Mouse (Mus musculus) mesoderm, embryonic 11.5 days (tissue): ENCODE measurements at regions not wholly inside any gene's neighbourhood (a gene's known extent, or its start where the extent isn't known, plus 50 kb on each side); places are given as distances from the start of the nearest gene placed in this dataset.

ENCODE experiments used
- DNase-seq: peaks from one replicate; pipeline ENCODE4 v3.0.0-alpha.2; 2012; ENCODE audit warnings: low read depth, low spot score

DNA sequence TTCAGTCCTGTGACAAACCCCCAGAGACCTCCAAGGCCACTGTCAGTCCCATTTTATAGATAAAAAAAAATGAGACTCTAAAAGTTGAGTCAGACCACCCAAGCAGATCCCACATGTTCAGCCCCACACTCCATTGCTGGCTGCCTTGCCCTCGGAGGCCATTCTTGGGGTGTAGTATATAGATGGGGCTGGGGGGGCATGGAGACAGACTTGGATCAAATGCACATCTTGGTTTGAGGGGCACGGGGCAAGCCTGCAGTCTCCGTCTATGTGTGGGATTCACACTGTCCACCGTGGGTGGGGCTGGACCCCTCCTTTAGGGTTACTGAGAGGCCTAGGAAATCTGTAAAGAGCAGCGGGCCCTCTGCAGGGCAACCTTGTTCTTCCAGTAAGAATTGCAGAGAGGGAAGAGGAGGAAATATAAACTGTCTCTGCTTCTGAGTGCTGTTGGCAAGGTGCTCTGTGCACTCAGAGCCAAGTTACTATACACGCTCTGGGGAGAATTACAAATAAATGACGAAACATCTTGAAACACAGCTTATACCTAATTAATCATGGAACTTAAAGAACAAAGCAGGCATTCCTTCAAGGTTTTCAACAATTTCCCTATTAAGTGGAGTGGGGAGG is 184.4 kb upstream of the Habp2 start:
- DNase-seq = no peak

DNA sequence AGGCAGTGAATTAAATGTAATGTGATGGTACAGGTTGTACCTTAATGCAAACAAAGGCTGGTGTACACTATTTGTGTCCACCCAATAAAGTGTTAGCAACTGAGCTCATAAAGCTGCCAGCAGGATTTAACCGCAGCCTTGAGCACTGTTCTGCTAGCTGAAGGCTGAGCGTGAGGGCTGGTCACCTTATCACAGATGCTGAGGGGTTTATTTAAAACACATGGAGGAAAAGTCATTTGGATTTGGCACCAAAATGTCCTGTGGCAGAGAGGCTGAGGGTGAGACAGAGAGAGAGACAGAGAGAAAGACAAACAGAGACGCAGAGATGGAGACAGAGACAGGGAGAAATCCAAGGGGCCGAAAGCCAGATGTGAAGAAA is 181.9 kb upstream of the Habp2 start:
- DNase-seq = no peak

DNA sequence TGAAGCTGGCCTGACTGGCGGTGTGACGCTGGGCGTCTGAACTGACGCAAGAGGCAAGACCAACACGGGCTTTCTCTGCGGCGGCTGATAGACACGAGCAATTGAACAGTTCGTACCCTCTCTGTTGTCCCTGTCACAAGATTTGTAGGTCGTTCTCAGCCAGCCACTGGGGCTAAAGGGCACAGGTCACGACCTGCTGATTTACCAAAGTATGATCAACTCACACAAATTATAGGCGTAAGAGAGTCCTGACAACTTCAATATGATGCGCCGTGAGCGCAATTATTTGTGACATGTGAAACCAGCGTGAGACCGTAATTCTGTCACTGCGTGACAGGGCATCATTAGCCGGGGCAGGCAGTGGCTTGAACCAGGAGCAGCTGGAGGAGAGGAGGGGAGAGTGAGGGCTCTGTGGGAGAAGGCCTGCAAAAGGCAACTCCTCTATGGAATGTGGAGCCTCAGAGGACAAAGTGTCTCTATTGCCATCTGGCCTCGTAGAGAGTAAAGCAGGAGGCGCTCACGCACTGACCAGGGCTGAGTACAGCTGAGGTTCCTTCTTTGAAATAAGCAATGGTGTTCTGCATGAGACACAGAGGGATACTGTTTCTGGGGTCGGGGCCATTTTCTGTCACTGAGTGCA is 181.4 kb upstream of the Habp2 start:
- DNase-seq = peak; percentile 91

DNA sequence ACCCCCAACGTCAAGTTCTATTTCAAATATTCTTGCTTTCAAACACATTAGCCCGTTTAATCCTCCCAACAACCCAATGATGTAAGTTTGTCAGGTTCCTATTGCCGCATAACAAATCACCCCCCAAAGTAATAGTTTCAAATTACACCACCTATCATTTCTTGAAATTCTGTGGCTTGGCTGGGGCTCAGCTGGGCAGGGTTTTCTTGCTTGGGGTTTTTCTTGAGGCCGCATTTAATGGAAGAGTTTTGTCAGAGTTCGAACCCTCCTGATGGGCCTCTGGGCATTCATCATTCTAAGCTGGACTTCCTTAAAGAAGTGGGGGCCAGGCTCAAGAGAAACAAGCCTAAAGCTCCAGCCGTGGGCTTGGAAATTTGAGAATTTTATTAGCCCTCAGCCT is 178.1 kb upstream of the Habp2 start:
- no peak for DNase-seq

DNA sequence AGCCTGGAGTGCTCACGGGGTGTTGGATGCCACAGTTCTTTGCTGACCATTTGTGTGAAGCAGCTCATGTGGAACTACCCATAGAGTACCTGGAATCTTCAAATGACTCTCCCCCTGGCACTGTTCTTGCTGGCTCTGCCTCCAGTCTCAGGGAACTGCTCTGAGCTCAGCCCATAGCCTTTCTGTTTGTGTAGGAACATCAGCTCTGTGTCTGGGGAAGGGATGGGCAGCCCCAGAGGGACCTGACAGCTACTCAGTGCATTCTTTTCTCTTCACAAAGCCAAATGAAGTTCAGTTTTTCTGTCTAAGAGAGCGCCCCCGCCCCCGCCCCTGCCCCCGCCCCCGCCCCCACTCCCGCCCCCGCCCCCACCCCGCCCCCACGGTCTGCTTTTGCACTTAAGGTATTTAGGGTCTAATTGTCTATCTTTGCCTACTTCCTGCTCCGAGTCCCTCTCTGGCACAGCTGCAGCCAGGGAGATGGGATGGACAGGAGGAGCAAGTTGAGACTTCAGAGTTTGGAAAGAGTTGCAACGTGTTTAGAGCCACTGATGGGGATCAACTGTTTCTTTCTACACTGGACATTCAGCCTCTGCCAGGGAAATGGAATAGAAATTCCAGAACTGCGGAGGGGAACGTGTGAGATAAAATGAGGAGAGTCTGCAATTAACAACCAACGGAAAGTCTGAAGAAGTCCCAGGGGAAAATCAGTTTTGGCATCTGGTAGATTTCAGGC is 171.2 kb upstream of the Habp2 start:
- no peak for DNase-seq

DNA sequence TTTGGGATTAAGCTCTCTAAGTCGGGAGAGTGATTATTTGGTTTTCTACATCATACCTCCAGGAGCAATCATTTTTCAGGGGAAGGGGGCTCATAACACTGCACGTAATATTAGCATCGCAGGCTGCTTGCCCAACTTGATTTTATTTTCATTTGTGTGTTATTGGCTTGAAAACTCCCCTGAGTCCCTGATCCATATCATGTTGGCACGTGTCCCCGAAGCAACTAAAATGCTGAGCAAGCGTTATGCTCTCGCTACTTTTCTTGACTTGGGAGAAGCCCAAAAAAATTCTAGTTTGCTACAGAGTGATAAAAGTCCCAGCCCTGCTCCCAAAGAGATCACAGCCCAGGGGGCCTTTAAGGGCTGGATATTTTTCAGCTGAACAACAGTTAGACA is 170.7 kb upstream of the Habp2 start:
- no peak for DNase-seq

DNA sequence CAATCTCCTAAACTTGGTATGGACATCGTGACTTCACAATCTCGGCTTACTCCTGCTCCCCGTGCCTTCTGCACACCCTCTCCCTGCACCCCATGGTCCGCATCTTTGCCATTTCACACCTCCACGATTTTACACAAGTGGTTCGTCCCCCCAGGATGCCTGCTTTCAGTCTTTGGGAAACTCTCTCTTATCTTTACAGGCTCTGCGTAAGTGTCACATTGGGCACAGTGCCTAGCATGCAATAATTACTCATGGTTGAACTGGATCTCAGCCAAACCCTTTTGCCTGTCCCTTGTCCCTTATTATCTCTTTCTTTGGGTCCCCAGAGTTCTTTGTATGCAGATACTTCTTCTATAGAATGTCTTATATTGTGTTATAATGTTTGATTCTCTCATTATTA is 166.2 kb upstream of the Habp2 start:
- no peak for DNase-seq

DNA sequence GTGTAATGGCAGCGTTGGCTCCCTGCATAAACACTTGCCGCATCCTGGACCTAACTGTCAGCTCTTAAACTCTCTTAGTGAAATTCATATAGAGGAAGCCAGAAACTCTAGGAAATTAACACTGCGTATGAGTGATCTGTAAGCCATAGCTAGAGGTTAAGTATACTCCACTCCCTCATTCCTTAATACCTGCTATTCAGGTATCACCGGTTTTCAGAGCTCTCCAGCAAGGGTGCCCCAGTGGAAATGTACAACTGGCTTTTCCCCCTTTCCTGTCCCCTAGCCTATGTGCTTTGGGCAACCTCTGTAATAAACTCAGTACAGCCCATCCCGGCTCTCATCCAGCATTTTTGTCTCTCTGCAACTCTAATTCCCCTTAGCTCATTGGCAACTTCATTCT is 164.8 kb upstream of the Habp2 start:
- no peak for DNase-seq

DNA sequence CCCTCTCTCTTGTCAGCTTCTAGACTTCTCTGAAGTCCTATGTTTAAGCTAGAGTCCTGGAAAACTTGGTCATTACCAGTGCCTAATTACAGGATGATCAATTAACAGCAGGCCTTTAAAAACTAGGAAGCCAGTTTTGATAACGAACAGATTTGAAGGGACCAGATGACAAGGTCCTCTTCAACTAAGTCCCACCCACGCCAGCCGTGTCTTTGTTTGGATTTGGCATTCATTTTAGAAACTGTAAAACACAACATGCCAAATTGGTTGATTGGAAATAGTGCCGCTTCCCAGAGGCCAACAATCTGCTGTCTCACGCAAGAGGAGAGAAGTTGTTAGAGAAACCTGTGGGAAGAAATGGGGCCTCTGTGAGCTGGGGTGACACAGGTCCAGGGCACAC is 155.4 kb upstream of the Habp2 start:
- no peak for DNase-seq

DNA sequence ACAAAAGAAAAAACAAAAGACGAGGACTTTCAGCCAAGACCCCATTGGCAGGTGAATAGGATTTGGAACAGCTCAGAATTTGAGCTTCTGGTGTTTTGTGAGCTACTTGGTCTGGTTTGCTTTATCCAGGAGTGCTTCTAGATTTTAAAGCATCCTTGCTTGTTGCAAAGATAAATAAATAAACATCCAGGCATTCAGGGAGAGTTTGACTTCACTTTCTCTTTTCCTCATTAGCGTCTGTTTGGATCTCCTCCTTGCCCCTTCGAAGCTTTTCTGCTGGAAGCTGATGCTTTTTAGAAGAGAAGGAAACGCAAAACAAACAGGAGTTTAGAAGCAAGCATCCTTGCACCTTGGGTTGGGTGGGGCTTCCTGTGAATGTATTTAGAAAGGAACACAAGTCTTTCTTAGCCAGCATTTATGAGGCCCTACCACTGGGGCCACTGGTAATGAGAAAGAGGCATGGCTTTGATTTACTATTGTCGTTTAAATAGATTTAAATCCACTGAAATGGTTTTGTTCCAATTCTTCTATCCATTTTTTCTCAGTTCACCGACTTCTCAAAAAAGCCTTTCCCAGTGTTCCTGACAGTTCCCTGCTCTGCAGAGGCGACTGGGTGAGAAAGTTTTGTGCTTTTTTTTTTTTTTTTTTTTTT is 153.9 kb upstream of the Habp2 start:
- no peak for DNase-seq

DNA sequence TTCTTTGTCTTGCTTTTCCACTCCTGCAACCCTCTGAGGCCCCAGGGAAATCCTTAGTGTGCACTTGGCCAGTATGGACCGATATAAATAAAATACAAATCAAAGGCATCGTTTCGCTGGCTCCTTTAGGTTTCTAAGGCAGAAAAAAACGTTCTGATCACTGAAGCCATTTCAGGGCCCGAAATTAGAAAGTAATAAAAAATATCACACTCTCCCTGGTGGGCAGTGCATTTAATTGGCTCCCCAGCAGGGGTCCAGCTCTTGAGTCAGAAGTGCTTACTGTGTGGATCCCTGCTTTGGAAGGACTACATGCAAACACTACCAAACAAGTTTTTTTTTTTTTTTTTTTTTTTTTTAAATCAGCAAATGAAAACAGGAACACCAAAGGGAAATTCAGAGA is 153.4 kb upstream of the Habp2 start:
- DNase-seq = peak; percentile 47

DNA sequence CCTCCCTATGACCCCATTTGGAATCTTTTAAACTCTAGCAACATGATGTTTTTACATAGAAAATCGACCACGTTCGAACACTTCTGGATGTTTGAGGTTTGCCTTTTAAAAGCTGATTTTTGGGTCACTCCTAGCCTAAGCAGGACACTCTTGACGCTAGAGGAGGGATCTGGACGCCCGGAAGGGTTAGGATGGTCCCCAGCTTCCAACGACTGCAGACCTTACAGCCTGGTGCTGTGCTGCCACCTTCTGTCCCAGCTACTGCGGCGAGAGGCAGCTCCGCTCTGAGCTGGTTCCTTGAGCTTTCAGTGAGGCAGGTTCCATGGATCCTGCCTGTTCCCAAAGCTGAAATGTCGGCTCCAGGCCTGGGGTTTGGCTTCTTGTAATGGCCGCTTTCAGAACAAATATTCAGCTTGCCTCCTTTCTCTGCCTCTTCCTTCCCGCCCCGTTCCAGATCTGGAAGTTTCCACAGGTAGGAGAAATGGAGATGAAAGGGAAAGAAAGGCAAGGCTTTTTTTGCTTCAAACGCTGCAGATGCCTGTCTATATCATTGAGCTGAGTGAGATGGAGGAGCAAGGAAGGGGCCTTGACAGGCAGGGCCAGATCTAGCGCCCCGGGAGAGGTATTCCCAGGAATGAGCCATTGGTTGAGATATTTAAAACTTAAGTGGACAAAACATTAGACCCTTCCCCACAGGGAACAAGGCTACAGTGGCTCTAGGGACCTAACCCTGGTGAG is 152.7 kb upstream of the Habp2 start:
- DNase-seq = peak; percentile 78

DNA sequence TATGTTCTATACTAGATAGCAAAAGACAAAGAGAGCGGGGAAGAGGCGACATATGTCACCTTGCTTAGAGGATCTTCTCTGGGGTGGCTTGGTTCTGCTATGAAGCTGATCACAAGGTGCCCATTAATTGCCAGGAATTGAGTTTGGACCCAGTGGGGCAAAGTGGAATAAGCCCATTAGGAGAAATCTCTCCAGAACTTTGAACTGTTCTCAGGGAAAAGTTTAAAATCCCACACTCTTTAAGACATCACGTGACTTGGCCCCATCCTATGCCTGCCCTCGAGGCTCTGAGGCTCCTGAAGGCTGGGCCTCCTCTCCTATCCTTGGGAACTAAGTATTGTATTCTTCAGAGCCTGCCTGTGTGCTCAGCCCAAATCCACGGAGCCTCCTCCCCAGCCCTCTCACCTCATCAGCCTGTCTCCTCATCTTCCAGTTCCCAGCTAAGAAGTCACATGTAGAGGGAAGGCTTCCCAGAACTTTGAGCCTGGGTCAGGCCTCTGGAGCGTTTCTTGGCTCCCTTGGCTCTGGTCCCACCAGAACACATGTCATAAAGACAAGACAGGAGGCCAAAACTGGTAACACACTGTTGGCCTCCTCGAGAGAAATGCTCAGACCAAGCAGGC is 151.5 kb upstream of the Habp2 start:
- DNase-seq = no peak

DNA sequence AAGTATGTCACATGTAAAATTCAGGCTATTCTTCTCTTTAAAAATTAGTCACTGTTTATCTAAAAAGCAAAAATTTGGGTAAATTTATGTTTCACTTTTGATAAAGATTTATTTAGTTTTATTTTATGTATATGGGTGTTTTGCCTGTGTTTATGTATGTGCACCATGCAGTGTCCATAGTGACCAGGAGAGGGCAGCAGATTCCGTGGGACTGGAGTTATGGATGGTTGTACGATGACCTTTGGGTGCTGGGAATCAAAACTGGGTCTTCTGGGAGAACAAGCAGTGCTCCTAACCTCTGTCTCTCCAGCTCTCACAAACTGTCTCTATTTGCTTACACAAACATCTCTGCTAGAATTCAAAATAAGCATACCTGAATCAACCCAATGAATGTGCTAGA is 146.4 kb upstream of the Habp2 start:
- no peak for DNase-seq

DNA sequence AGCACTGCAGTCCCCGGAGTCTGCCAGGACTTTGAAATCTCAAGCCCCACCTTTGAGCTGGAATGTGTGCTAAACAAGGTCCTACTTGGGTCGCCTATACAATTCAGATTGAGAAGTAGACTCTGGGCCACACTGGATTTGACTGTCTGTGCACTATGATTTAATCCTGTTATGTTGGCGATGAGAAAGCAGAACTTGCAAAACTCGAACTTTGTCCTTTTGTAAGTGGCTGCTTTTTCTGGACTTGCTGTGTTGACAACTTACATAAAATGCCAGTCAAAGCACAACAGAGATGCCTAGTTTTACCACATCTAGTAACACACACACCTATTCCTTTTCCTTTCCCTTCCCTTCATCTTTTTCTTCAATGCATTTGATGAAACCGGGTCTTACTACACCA is 142.7 kb upstream of the Habp2 start:
- no peak for DNase-seq

DNA sequence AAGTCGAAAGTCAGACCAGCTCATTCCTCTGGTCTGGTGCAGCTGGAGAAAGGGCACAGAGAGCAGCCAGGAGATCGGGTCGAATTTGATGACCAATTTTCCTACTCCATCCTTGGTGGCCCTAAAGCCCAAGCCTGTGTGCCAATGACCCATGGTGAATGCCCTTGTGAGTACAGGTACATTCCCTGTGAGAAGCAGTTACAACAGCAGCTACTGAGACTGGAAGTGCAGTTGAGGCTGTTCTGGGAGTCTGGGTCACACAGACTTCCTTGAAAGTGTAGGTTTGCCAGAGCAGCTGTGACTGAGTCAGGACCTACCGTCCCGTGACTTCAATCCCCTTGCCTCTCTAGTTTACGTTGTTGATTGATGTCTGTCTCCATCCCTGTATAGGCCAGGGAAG is 129.8 kb upstream of the Habp2 start:
- DNase-seq = no peak

DNA sequence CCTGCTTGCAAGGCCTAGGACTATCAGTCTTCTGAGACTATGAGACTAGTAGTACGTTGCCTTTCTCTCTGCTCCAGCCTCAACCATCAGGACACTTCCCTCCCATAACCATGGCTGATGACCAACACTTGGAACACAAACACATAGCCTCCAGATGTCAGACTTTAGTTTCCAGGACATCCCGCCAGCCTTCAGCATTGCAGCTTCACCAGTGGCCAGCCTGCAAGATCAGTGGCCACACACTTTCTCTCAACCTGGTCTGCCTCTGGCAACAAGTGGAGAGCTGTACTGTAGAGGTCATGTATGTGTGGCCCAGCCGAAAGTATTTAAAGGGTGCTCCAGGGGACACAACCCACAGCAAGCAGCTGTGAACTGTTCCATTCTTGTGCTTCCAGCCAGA is 124.8 kb upstream of the Habp2 start:
- no peak for DNase-seq

DNA sequence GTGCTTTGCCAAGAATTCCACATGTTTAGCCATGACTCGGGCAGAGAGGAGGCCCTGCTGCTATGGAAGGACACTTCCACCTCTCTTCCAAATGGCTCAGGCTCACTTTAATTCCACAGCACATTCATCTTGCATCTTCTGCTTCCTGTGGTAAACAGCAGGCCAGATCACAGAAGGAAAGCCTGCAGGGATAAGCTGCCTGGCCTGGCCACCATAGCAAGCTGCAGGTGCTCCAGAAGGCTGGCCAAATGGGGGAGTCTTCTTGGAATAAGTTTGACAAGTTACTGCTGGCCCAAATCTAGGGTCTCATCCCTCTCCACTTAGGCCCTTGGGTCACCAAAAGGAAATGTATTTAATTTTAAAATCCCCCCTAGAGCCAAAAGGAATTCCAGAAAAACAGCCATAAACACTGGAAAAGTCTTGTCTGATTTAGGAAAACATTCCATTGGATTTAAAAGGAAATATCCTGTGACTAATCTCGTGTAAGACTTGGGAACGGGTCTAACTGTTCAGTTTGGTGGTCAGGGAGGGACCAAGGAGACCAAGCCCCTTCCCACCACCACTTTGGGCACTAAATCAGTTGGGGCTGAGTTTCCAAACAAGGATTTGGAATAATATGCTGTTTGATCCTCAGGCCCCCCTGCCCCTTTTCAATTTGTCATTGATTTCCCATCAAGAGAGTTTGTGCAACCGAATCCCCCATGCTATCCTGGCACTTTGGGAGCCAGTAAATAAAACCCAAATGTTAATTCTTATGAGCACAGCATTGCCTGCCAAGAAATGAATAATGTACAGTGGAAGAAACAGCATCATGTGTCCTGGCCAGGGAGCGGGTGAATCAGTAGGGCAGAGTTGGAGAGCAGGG is 117.6 kb upstream of the Habp2 start:
- no peak for DNase-seq

DNA sequence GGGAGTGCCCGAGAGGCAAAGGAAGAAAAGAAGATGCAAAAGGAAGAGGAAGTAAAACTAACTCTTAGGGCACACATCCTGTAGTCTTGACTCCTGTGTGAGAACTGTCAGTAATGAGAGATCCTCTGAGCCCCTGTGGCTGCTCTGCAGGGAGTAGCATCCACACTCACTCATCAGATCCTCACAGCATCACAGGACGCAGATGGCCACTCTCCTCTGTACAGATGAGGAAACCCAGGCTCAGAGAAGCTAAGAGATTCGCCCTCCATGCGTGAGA is 117.0 kb upstream of the Habp2 start:
- no peak for DNase-seq

DNA sequence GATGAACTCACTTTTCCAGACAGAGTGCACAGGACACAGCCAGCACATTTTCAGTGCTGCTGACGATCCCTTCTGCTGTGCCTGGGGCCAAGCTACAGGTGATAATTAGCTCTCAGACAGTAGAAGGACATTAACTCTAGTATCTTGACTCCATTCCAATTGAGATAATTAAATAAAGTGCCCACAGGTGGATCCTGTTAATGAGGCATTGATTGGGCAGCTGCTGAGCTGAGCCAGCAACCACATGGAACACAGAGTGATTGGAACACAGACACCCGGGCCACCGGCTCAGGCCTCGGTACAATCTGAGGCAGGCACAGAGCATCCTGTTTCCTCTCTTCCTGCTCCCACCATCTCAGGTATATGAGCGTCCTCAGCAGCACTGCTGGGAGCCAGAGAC is 114.5 kb upstream of the Habp2 start:
- DNase-seq = no peak

DNA sequence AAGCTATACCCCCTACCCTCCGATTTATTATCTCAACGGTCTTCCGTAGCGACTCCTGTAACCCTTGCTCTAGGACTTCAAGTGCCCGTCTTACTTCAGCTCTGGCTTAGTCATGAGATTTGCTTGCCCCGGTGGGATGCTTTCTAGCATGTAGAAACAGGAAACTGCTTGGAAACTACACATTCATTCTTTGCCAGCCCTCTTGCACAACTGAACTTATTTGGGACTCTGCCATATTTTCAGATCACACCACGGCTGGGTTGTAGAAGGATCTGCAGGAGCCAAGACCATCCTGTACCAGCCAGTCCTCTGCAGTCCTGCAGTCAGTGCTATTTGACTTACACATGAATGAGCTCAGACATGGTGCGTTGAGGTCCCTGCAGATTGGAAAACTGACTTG is 110.9 kb upstream of the Habp2 start:
- no peak for DNase-seq
